Mouse (Mus musculus) limb, embryonic 12.5 days (tissue): Measurements from ENCODE around the gene Slc44a1. TPM values are rescaled to one million over a fixed set of nuclear protein-coding genes. Genes with fewer than 3 reads are reported as not detected.

Experiments
- ATAC-seq: fragments of 200-750 bp; cut with Nextera tagmentation; 2 replicates; pipeline ENCODE4 v1.8.0; 2017; ENCODE audit warnings: low read depth, moderate TSS enrichment; ENCODE audit not compliant: insufficient number of reproducible peaks, insufficient read depth, low FRiP score, low TSS enrichment
- H3K27ac ChIP-seq: fragments of 300-500 bp; sonication (generic); 2 replicates; pipeline ENCODE4 v1.5.1; 2016; ENCODE audit warnings: mild to moderate bottlenecking, moderate library complexity
- H3K27me3 ChIP-seq: fragments of 300-500 bp; sonication (generic); 2 replicates; pipeline ENCODE4 v1.6.1; 2016; ENCODE audit warnings: mild to moderate bottlenecking, moderate library complexity
- H3K36me3 ChIP-seq: fragments of 300-500 bp; sonication (generic); 2 replicates; pipeline ENCODE4 v1.6.1; 2016; ENCODE audit warnings: mild to moderate bottlenecking, moderate library complexity
- H3K4me1 ChIP-seq: fragments of 300-500 bp; sonication (generic); replicated peaks from 2 replicates; pipeline ENCODE4 v1.6.1; 2016
- H3K4me2 ChIP-seq: fragments of 300-500 bp; sonication (generic); 2 replicates; pipeline ENCODE4 v1.6.1; 2016; ENCODE audit warnings: mild to moderate bottlenecking, moderate library complexity
- H3K4me3 ChIP-seq: fragments of 300-500 bp; sonication (generic); replicated peaks from 2 replicates; pipeline ENCODE4 v1.5.1; 2016; ENCODE audit warnings: mild to moderate bottlenecking
- H3K9ac ChIP-seq: fragments of 300-500 bp; sonication (generic); replicated peaks from 2 replicates; pipeline ENCODE4 v1.6.1; 2016; ENCODE audit warnings: mild to moderate bottlenecking, moderate library complexity
- H3K9me3 ChIP-seq: fragments of 300-500 bp; sonication (generic); 2 replicates; pipeline ENCODE4 v1.6.1; 2016; ENCODE audit warnings: mild to moderate bottlenecking, moderate library complexity
- WGBS: fragments of 180-500 bp; shearing (Covaris S2); methylation state at CpG from one replicate; pipeline ENCODE4 v1.1.7; 2016; 5-methylcytosine and 5-hydroxymethylcytosine counted together
- polyA plus RNA-seq: library from polyadenylated mRNA; unstranded; fragments of >200 nt; fragmentation: Nextera tagmentation; extraction: Ambion mirVana; gene quantifications from 2 replicates; pipeline ENCODE4 v1.2.1, GENCODE M21; 2016

Gene Slc44a1
- polyA plus RNA-seq, 1 experiment from 2014 or later = 34.5 TPM

- H3K36me3 ChIP-seq = no peaks in the 10 kb centered on the region
Measured at GRCm38 (mm10) chr4:53475230-53475952, 35.2 kb downstream of the Slc44a1 start.

GRCm38 (mm10) chr4:53478644-53479043 is 38.4 kb downstream of the Slc44a1 start:
- Histone ChIP-seq H3K9me3 (no peaks in the 10 kb centered on the region), H3K4me1 (no peaks in the 10 kb centered on the region; the same call in none of the 2 replicates), H3K4me2 (no peak overlapping the region), H3K36me3 (no peaks in the 10 kb centered on the region), H3K4me3 (no peak overlapping the region), H3K27ac (no peak overlapping the region), H3K9ac (no peak overlapping the region), H3K27me3 (no peaks in the 10 kb centered on the region)
- WGBS = 69% methylated on average over 4 of the region's 4 CpGs
- ATAC-seq = no peak

More at GRCm38 (mm10) chr4:53475230-53475952, 35.2 kb downstream of the Slc44a1 start:
- H3K4me1 ChIP-seq = peaks cover 4% of the 10 kb centered on the region
- H3K9me3 ChIP-seq = no peaks in the 10 kb centered on the region
- ATAC-seq = no peak
- no peak overlapping the region for H3K4me3 ChIP-seq
- no peaks in the 10 kb centered on the region for H3K27me3 ChIP-seq
- WGBS = 84% methylated on average over 20 of the region's 20 CpGs
- H3K9ac ChIP-seq = no peak overlapping the region
- no peak overlapping the region for H3K4me2 ChIP-seq
- no peak overlapping the region for H3K27ac ChIP-seq

GRCm38 (mm10) chr4:53487216-53488188 is 47.3 kb downstream of the Slc44a1 start:
- no peak overlapping the region for H3K27ac ChIP-seq
- no peak for ATAC-seq
- H3K4me2 ChIP-seq = no peak overlapping the region
- H3K36me3 ChIP-seq = no peaks in the 10 kb centered on the region
- no peaks in the 10 kb centered on the region for H3K9me3 ChIP-seq
- H3K4me1 ChIP-seq = peaks cover 5% of the 10 kb centered on the region; the same call in 1 of the 2 replicates
- no peaks in the 10 kb centered on the region for H3K27me3 ChIP-seq
- no peak overlapping the region for H3K4me3 ChIP-seq
- no peak overlapping the region for H3K9ac ChIP-seq
- 82% methylated on average over 12 of the region's 12 CpGs for WGBS

- Histone ChIP-seq H3K9ac (no peak overlapping the region), H3K4me2 (no peak overlapping the region), H3K27ac (no peak overlapping the region), H3K9me3 (no peaks in the 10 kb centered on the region), H3K4me1 (peaks cover 5% of the 10 kb centered on the region; the same call in 1 of the 2 replicates), H3K36me3 (no peaks in the 10 kb centered on the region), H3K4me3 (no peak overlapping the region), H3K27me3 (no peaks in the 10 kb centered on the region)
- no peak for ATAC-seq
- 92% methylated on average over 5 of the region's 5 CpGs for WGBS
Measured at GRCm38 (mm10) chr4:53488803-53489202, 48.6 kb downstream of the Slc44a1 start.

GRCm38 (mm10) chr4:53490371-53490770 is 50.2 kb downstream of the Slc44a1 start:
- Histone ChIP-seq H3K27me3 (no peaks in the 10 kb centered on the region), H3K4me1 (peaks cover 5% of the 10 kb centered on the region; the same call in 1 of the 2 replicates), H3K9me3 (no peaks in the 10 kb centered on the region), H3K4me2 (no peak overlapping the region), H3K27ac (no peak overlapping the region), H3K36me3 (no peaks in the 10 kb centered on the region), H3K9ac (no peak overlapping the region), H3K4me3 (no peak overlapping the region)
- WGBS = 89% methylated on average over 7 of the region's 7 CpGs
- ATAC-seq = no peak

GRCm38 (mm10) chr4:53491269-53491668 is 51.1 kb downstream of the Slc44a1 start:
- 87% methylated on average over 4 of the region's 4 CpGs for WGBS
- no peak for ATAC-seq
- H3K27ac ChIP-seq = no peak overlapping the region

GRCm38 (mm10) chr4:53495646-53496045 is 55.4 kb downstream of the Slc44a1 start:
- H3K36me3 ChIP-seq = no peaks in the 10 kb centered on the region
- H3K9me3 ChIP-seq = no peaks in the 10 kb centered on the region
- 59% methylated on average over 2 of the region's 2 CpGs for WGBS
- no peak overlapping the region for H3K27ac ChIP-seq
- no peak for ATAC-seq
- H3K27me3 ChIP-seq = no peaks in the 10 kb centered on the region
- no peaks in the 10 kb centered on the region for H3K4me1 ChIP-seq
- H3K9ac ChIP-seq = no peak overlapping the region
- no peak overlapping the region for H3K4me2 ChIP-seq
- no peak overlapping the region for H3K4me3 ChIP-seq

More at GRCm38 (mm10) chr4:53491269-53491668, 51.1 kb downstream of the Slc44a1 start:
- H3K4me3 ChIP-seq = no peak overlapping the region
- no peaks in the 10 kb centered on the region for H3K27me3 ChIP-seq
- no peak overlapping the region for H3K4me2 ChIP-seq
- no peaks in the 10 kb centered on the region for H3K9me3 ChIP-seq
- no peaks in the 10 kb centered on the region for H3K36me3 ChIP-seq
- H3K9ac ChIP-seq = no peak overlapping the region
- peaks cover 1% of the 10 kb centered on the region; the same call in 1 of the 2 replicates for H3K4me1 ChIP-seq

GRCm38 (mm10) chr4:53502764-53503163 is 62.6 kb downstream of the Slc44a1 start:
- H3K4me1 ChIP-seq = no peaks in the 10 kb centered on the region
- H3K4me2 ChIP-seq = no peak overlapping the region
- H3K4me3 ChIP-seq = no peak overlapping the region
- no peaks in the 10 kb centered on the region; the same call in 1 of the 2 replicates for H3K36me3 ChIP-seq
- H3K9ac ChIP-seq = no peak overlapping the region
- no peaks in the 10 kb centered on the region for H3K27me3 ChIP-seq
- H3K27ac ChIP-seq = no peak overlapping the region
- 80% methylated on average over 2 of the region's 2 CpGs for WGBS
- no peaks in the 10 kb centered on the region for H3K9me3 ChIP-seq
- ATAC-seq = no peak

GRCm38 (mm10) chr4:53512131-53512916 is 72.1 kb downstream of the Slc44a1 start:
- no peaks in the 10 kb centered on the region for H3K9me3 ChIP-seq
- no peak overlapping the region for H3K9ac ChIP-seq
- no peak for ATAC-seq
- no peak overlapping the region for H3K27ac ChIP-seq
- H3K4me2 ChIP-seq = no peak overlapping the region
- no peak overlapping the region for H3K4me3 ChIP-seq
- H3K36me3 ChIP-seq = no peaks in the 10 kb centered on the region
- no peaks in the 10 kb centered on the region for H3K27me3 ChIP-seq
- H3K4me1 ChIP-seq = peaks cover 16% of the 10 kb centered on the region
- WGBS = 50% methylated on average over 15 of the region's 15 CpGs

- Histone ChIP-seq H3K36me3 (no peaks in the 10 kb centered on the region), H3K27ac (no peak overlapping the region; the same call in 1 of the 2 replicates), H3K4me3 (no peak overlapping the region), H3K4me1 (peaks cover 16% of the 10 kb centered on the region), H3K4me2 (no peak overlapping the region), H3K27me3 (no peaks in the 10 kb centered on the region), H3K9me3 (no peaks in the 10 kb centered on the region), H3K9ac (no peak overlapping the region)
- WGBS = 75% methylated on average over 11 of the region's 11 CpGs
- no peak for ATAC-seq
Measured at GRCm38 (mm10) chr4:53513276-53514081, 73.3 kb downstream of the Slc44a1 start.
